Comparison of ENCODE assay signal across 8 mouse cellular contexts in genomic region chr15:98295628-98296551, GRCm38 (mm10). TPM values are rescaled to one million over a fixed set of nuclear protein-coding genes. Genes with fewer than 3 reads are reported as not detected.
DNase-seq lines count a peak whose midpoint lies in the region; ATAC-seq and TF ChIP-seq lines count a peak whose summit lies in the region.

Gene Zfp641 (minus strand): TSS chr15:98296161.

- peak within 1 kb of the TSS; percentile 71 for H3K4me3 ChIP-seq in cortical plate, adult 2 months (ENCODE audit: insufficient read depth, low read length)
- H3K4me3 ChIP-seq in intestine, postnatal 0 days (ENCODE audit: low read depth, low read length), result peak within 1 kb of the TSS; percentile 56
- H3K4me3 ChIP-seq in limb, embryonic 13.5 days, result peak within 1 kb of the TSS; percentile 57

- H3K36me3 ChIP-seq in intestine, postnatal 0 days (ENCODE audit: control insufficient read depth, insufficient read depth), result no peaks in the 10 kb centered on the region
- H3K36me3 ChIP-seq in limb, embryonic 13.5 days, result no peaks in the 10 kb centered on the region

- TF ChIP-seq POLR2A in cortical plate, adult 2 months (IDR thresholded peaks at IDR 0.05; ENCODE audit: extremely low read depth, insufficient read depth, low read length), result no peak

- WGBS in intestine, postnatal 0 days, result 2% methylated on average over 56 of the region's 60 CpGs
- WGBS in limb, embryonic 13.5 days, result 2% methylated on average over 57 of the region's 60 CpGs

- H3K4me2 ChIP-seq in intestine, postnatal 0 days (replicated peaks; ENCODE audit: low read depth), result peak within 1 kb of the TSS; percentile 94
- peak within 1 kb of the TSS; percentile 91 for H3K4me2 ChIP-seq in limb, embryonic 13.5 days (replicated peaks)

- ATAC-seq in intestine, postnatal 0 days, result 0 out of 2 replicates have a peak, but pooled peaks have one; percentile 38
- ATAC-seq in limb, embryonic 13.5 days (ENCODE audit: low FRiP score, low read depth), result peak; percentile 19; the same call in 1 of the 2 replicates

- no peaks in the 10 kb centered on the region for H3K9me3 ChIP-seq in intestine, postnatal 0 days (ENCODE audit: control insufficient read depth)
- H3K9me3 ChIP-seq in limb, embryonic 13.5 days, result no peaks in the 10 kb centered on the region

- TF ChIP-seq CTCF in cortical plate, adult 2 months (IDR thresholded peaks at IDR 0.05; ENCODE audit: extremely low read depth, insufficient read depth, low read length), result no peak
- TF ChIP-seq CTCF in intestine, postnatal 0 days (IDR thresholded peaks at IDR 0.05; ENCODE audit: low read depth), result no peak

- H3K27me3 ChIP-seq in intestine, postnatal 0 days (replicated peaks; ENCODE audit: control insufficient read depth, insufficient read depth, low read length), result 0 out of 2 replicates have a peak, but pooled peaks cover 7% of the 10 kb centered on the region
- H3K27me3 ChIP-seq in limb, embryonic 13.5 days, result peaks cover 36% of the 10 kb centered on the region

- peaks cover 1% of the 10 kb centered on the region; the same call in 1 of the 2 replicates for H3K4me1 ChIP-seq in cortical plate, adult 2 months (ENCODE audit: control insufficient read depth, insufficient read depth, low read length)
- H3K4me1 ChIP-seq in intestine, postnatal 0 days (replicated peaks; ENCODE audit: control insufficient read depth, insufficient read depth, low read length), result no peaks in the 10 kb centered on the region
- H3K4me1 ChIP-seq in limb, embryonic 13.5 days, result 0 out of 2 replicates have a peak, but pooled peaks cover 7% of the 10 kb centered on the region

- peak; percentile 28 for DNase-seq in layer of hippocampus, adult 11-12 months (ENCODE audit: low spot score)
- no peak for DNase-seq in layer of hippocampus, adult 9-10 months (ENCODE audit: low spot score)
- DNase-seq in gastrocnemius, postnatal 25 days, result peak; percentile 49
- peak; percentile 42 for DNase-seq in neural tube, embryonic 10.5 days (ENCODE audit: extremely low spot score, low spot score)
- DNase-seq in urinary bladder, postnatal 36 days (ENCODE audit: low spot score in 2 of 2), result peak; percentile 35 to 39

- H3K27ac ChIP-seq in cortical plate, adult 2 months (ENCODE audit: insufficient read depth, low read length), result no peak within 1 kb of the TSS; the same call in 1 of the 2 replicates
- no peak within 1 kb of the TSS for H3K27ac ChIP-seq in intestine, postnatal 0 days (ENCODE audit: low read depth, low read length)
- no peak within 1 kb of the TSS for H3K27ac ChIP-seq in limb, embryonic 13.5 days

- H3K9ac ChIP-seq in intestine, postnatal 0 days (ENCODE audit: low read depth, low read length), result peak within 1 kb of the TSS; percentile 50
- H3K9ac ChIP-seq in limb, embryonic 13.5 days, result peak within 1 kb of the TSS; percentile 74

RNA-seq across cellular contexts. Expression of gene Zfp641, which starts in this region (rescaled TPM):
- 10.3 and 12.2 TPM in 2 replicates for polyA plus RNA-seq in cortical plate, adult 2 months (2012; rRNA removed)
- total RNA-seq in gastrocnemius, postnatal 25 days (2021), result 10 to 100 TPM; 11.0 to 11.9 TPM
- polyA plus RNA-seq in intestine, postnatal 0 days (2015; fragmentation: Nextera tagmentation; extraction: Ambion mirVana), result 0.21 and 0.31 TPM in 2 replicates
- polyA plus RNA-seq in limb, embryonic 13.5 days (2015; fragmentation: Nextera tagmentation; extraction: Ambion mirVana), result 0.37 and 0.47 TPM in 2 replicates

Comparison
In these comparisons a context has a peak if more than half of its experiments do, and no peak if none do; other contexts are left out.
1. Peak in ATAC-seq, H3K4me3 ChIP-seq, H3K9ac ChIP-seq and H3K4me2 ChIP-seq in intestine, postnatal 0 days; RNA of the gene not detected or under 1 TPM.
2. Peak in ATAC-seq, H3K4me3 ChIP-seq, H3K9ac ChIP-seq and H3K4me2 ChIP-seq in limb, embryonic 13.5 days; RNA of the gene not detected or under 1 TPM.